Comparison of ENCODE assay signal across 22 mouse cellular contexts in the genomic region with DNA sequence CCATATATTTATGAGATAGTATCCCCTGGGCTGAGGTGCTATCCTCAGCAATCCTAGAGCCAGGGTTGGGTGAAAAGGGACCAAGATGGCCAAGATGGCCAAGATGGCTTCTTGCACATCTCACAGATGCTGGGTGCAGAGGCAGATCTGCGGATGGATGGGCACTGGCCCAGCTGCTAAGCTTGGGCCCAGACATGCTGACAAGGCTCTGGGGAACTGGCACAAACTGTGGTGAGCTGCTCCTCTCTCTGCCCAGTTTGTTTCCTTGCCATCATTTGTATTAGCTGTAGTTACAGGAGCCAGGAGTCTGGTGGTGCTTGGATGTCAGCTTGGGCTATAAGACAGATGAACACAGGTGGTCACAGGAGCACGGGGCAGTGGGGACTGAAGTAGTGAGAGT. TPM values are rescaled to one million over a fixed set of nuclear protein-coding genes. Genes with fewer than 3 reads are reported as not detected.
DNase-seq lines count a peak whose midpoint lies in the region; ATAC-seq and TF ChIP-seq lines count a peak whose summit lies in the region.
"Had no signal": no experiment of that assay in that cellular context is flagged by ENCODE, and none has a peak within 500 bp of the region (broad histone marks: within the 10 kb centered on the region; RNA-seq: fewer than 3 reads in every experiment).

No protein-coding gene starts in this region.

- intact Hi-C loops in gastrocnemius, adult 2 months (cut with DNase I) = no loop called here
- intact Hi-C loops in gastrocnemius, postnatal 36 days (cut with DNase I) = no loop called here

- H3K36me3 ChIP-seq in midbrain, embryonic 13.5 days = peaks cover 87% of the 10 kb centered on the region
- H3K36me3 ChIP-seq in midbrain, embryonic 16.5 days (ENCODE audit: control insufficient read depth, insufficient read depth, low read length) = peaks cover 17% of the 10 kb centered on the region

- WGBS in midbrain, embryonic 13.5 days = 81% methylated on average over 2 of the region's 2 CpGs
- 86% methylated on average over 2 of the region's 2 CpGs for WGBS in midbrain, embryonic 16.5 days

- H3K4me1 ChIP-seq in midbrain, embryonic 13.5 days (replicated peaks) = peaks cover 7% of the 10 kb centered on the region; the same call in 1 of the 2 replicates
- no peaks in the 10 kb centered on the region for H3K4me1 ChIP-seq in midbrain, embryonic 16.5 days (ENCODE audit: control insufficient read depth, insufficient read depth, low read length)
- H3K4me1 ChIP-seq: midbrain, embryonic 12.5 days had no signal

- 0 out of 2 replicates have a peak overlapping the region, but pooled peaks have one; percentile 1 for H3K9ac ChIP-seq in midbrain, embryonic 13.5 days (replicated peaks)
- H3K9ac ChIP-seq in midbrain, embryonic 16.5 days (ENCODE audit: low read depth, low read length) = no peak overlapping the region
- H3K9ac ChIP-seq: forebrain, embryonic 12.5 days; hindbrain, embryonic 12.5 days; liver, embryonic 13.5 days; lung, embryonic 14.5 days; midbrain, embryonic 12.5 days had no signal

- no peaks in the 10 kb centered on the region for H3K27me3 ChIP-seq in midbrain, embryonic 13.5 days
- H3K27me3 ChIP-seq in midbrain, embryonic 16.5 days (ENCODE audit: control insufficient read depth, insufficient read depth, low read depth, low read length) = no peaks in the 10 kb centered on the region
- H3K27me3 ChIP-seq: forebrain, embryonic 12.5 days; hindbrain, embryonic 12.5 days; liver, embryonic 13.5 days; midbrain, embryonic 12.5 days had no signal

- no peak for ATAC-seq in midbrain, embryonic 13.5 days
- no peak for ATAC-seq in midbrain, embryonic 16.5 days
- ATAC-seq in frontal cortex, adult (ENCODE audit: low TSS enrichment) = no peak
- ATAC-seq: inflammation-experienced regulatory T-cells, adult 6 months had no signal

- DNase-seq in gastrocnemius, adult 2 months = peak; percentile 75
- DNase-seq in gastrocnemius, postnatal 36 days = no peak
- DNase-seq in gastrocnemius, postnatal 10 days = peak; percentile 33
- DNase-seq in adrenal gland, postnatal 36 days = no peak
- DNase-seq: adrenal gland, adult 8-10 months; cerebellum, adult 11 months; heart, postnatal 10 days; kidney, adult 9 months; kidney, postnatal 25 days; liver, embryonic 13.5 days; lung, embryonic 14.5 days; retina, postnatal 1 day had no signal

- H3K9me3 ChIP-seq in midbrain, embryonic 13.5 days = no peaks in the 10 kb centered on the region
- no peaks in the 10 kb centered on the region for H3K9me3 ChIP-seq in midbrain, embryonic 16.5 days (replicated peaks; ENCODE audit: control insufficient read depth, low read length, poor library complexity, severe bottlenecking)
- H3K9me3 ChIP-seq: forebrain, embryonic 12.5 days; hindbrain, embryonic 12.5 days; liver, embryonic 13.5 days; midbrain, embryonic 12.5 days had no signal

- peak overlapping the region; percentile 72 for H3K27ac ChIP-seq in gastrocnemius, adult 2 months
- H3K27ac ChIP-seq in midbrain, embryonic 13.5 days = no peak overlapping the region
- H3K27ac ChIP-seq in midbrain, embryonic 16.5 days (ENCODE audit: low read length) = no peak overlapping the region
- H3K27ac ChIP-seq: forebrain, embryonic 12.5 days; hindbrain, embryonic 12.5 days; macrophage; midbrain, embryonic 12.5 days; stomach, postnatal 0 days had no signal

- H3K4me2 ChIP-seq in midbrain, embryonic 13.5 days (replicated peaks) = no peak overlapping the region
- no peak overlapping the region for H3K4me2 ChIP-seq in midbrain, embryonic 16.5 days (ENCODE audit: low read length)
- H3K4me2 ChIP-seq: forebrain, embryonic 12.5 days; hindbrain, embryonic 12.5 days; liver, embryonic 13.5 days; lung, embryonic 14.5 days; midbrain, embryonic 12.5 days had no signal

- no peak for TF ChIP-seq CTCF in gastrocnemius, adult 2 months (IDR thresholded peaks at IDR 0.05)

- no peak overlapping the region for H3K4me3 ChIP-seq in gastrocnemius, adult 2 months
- H3K4me3 ChIP-seq in midbrain, embryonic 13.5 days (replicated peaks) = no peak overlapping the region
- H3K4me3 ChIP-seq in midbrain, embryonic 16.5 days (ENCODE audit: low read depth, low read length) = no peak overlapping the region
- H3K4me3 ChIP-seq: forebrain, embryonic 12.5 days; hindbrain, embryonic 12.5 days; left cerebral cortex, adult 2 months; liver, embryonic 13.5 days; midbrain, embryonic 12.5 days had no signal

RNA-seq across cellular contexts. Expression of a gene that starts 11.6 kb away (rescaled TPM):
- 10 to 100 TPM; 39.2 to 41.3 TPM for total RNA-seq in gastrocnemius, adult 2 months (2021)
- total RNA-seq in gastrocnemius, postnatal 36 days (2021) = 10 to 100 TPM; 37.0 to 37.1 TPM
- 108 and 109 TPM in 2 replicates for polyA plus RNA-seq in midbrain, embryonic 13.5 days (2015; fragmentation: Nextera tagmentation; extraction: Ambion mirVana)
- 107 and 112 TPM in 2 replicates for polyA plus RNA-seq in midbrain, embryonic 16.5 days (2015; fragmentation: Nextera tagmentation; extraction: Ambion mirVana)
- 10 to 100 TPM; 38.5 to 46.3 TPM for total RNA-seq in gastrocnemius, postnatal 10 days (2021)
- total RNA-seq in adrenal gland, postnatal 36 days (2021) = 10 to 100 TPM; 67.8 to 74.1 TPM

RNA-seq across cellular contexts. Expression of a gene that starts 32.9 kb away (rescaled TPM):
- 100 to 1,000 TPM; 390 to 523 TPM for total RNA-seq in gastrocnemius, adult 2 months (2021)
- total RNA-seq in gastrocnemius, postnatal 36 days (2021) = 100 to 1,000 TPM; 425 to 470 TPM
- polyA plus RNA-seq in midbrain, embryonic 13.5 days (2015; fragmentation: Nextera tagmentation; extraction: Ambion mirVana) = 465 and 479 TPM in 2 replicates
- polyA plus RNA-seq in midbrain, embryonic 16.5 days (2015; fragmentation: Nextera tagmentation; extraction: Ambion mirVana) = 492 and 497 TPM in 2 replicates
- 100 to 1,000 TPM; 377 to 422 TPM for total RNA-seq in gastrocnemius, postnatal 10 days (2021)
- total RNA-seq in adrenal gland, postnatal 36 days (2021) = 100 to 1,000 TPM; 290 to 298 TPM

RNA-seq across cellular contexts. Expression of a gene that starts 33.2 kb away (rescaled TPM):
- 1 to 10 TPM; 1.7 to 2.6 TPM for total RNA-seq in gastrocnemius, adult 2 months (2021)
- 1 to 10 TPM; 3.3 to 3.4 TPM for total RNA-seq in gastrocnemius, postnatal 36 days (2021)
- 15.5 and 18.2 TPM in 2 replicates for polyA plus RNA-seq in midbrain, embryonic 13.5 days (2015; fragmentation: Nextera tagmentation; extraction: Ambion mirVana)
- 15.6 and 16.1 TPM in 2 replicates for polyA plus RNA-seq in midbrain, embryonic 16.5 days (2015; fragmentation: Nextera tagmentation; extraction: Ambion mirVana)
- 1 to 10 TPM; 6.6 to 7.0 TPM for total RNA-seq in gastrocnemius, postnatal 10 days (2021)
- 10 to 100 TPM; 14.7 to 36.6 TPM for total RNA-seq in adrenal gland, postnatal 36 days (2021)

RNA-seq across cellular contexts. Expression of a gene that starts 56.7 kb away (rescaled TPM):
- under 1 TPM in 1 of 2 experiments, not detected in 1; 0.11 TPM for total RNA-seq in gastrocnemius, adult 2 months (2021)
- under 1 TPM in 1 of 2 experiments, not detected in 1; 0.15 TPM for total RNA-seq in gastrocnemius, postnatal 36 days (2021)
- polyA plus RNA-seq in midbrain, embryonic 13.5 days (2015; fragmentation: Nextera tagmentation; extraction: Ambion mirVana) = 1.8 and 2.0 TPM in 2 replicates
- 1.8 and 2.1 TPM in 2 replicates for polyA plus RNA-seq in midbrain, embryonic 16.5 days (2015; fragmentation: Nextera tagmentation; extraction: Ambion mirVana)
- under 1 TPM in 1 of 2 experiments, not detected in 1; 0.09 TPM for total RNA-seq in gastrocnemius, postnatal 10 days (2021)
- 1 to 10 TPM; 1.5 to 2.4 TPM for total RNA-seq in adrenal gland, postnatal 36 days (2021)
- polyA plus RNA-seq: macrophage had no signal

RNA-seq across cellular contexts. Expression of a gene that starts 58.0 kb away (rescaled TPM):
- 10 to 100 TPM; 60.4 to 71.8 TPM for total RNA-seq in gastrocnemius, adult 2 months (2021)
- 10 to 100 TPM; 60.6 to 62.6 TPM for total RNA-seq in gastrocnemius, postnatal 36 days (2021)
- 40.9 and 43.4 TPM in 2 replicates for polyA plus RNA-seq in midbrain, embryonic 13.5 days (2015; fragmentation: Nextera tagmentation; extraction: Ambion mirVana)
- polyA plus RNA-seq in midbrain, embryonic 16.5 days (2015; fragmentation: Nextera tagmentation; extraction: Ambion mirVana) = 42.8 and 43.0 TPM in 2 replicates
- total RNA-seq in gastrocnemius, postnatal 10 days (2021) = 10 to 100 TPM; 49.3 to 51.6 TPM
- total RNA-seq in adrenal gland, postnatal 36 days (2021) = 100 to 1,000 TPM; 582 to 584 TPM

Comparison
In these comparisons a context has a peak if more than half of its experiments do, and no peak if none do; other contexts are left out.
1. DNase-seq: peak in gastrocnemius, adult 2 months (single experiment) and gastrocnemius, postnatal 10 days (single experiment); none in gastrocnemius, postnatal 36 days (0 of 2) and adrenal gland, postnatal 36 days (0 of 2).